Mouse (Mus musculus) liver, embryonic 16.5 days (tissue): ENCODE measurements around the gene Ap5m1. TPM values are rescaled to one million over a fixed set of nuclear protein-coding genes. Genes with fewer than 3 reads are reported as not detected.

Source experiments
- polyA plus RNA-seq: library from polyadenylated mRNA; unstranded; fragments of >200 nt; fragmentation: Nextera tagmentation; extraction: Ambion mirVana; gene quantifications from 2 replicates; pipeline ENCODE4 v1.2.1, GENCODE M21; 2015

The Ap5m1 gene
- polyA plus RNA-seq, 1 experiment from 2014 or later: 9.6 TPM

Other genes with a start within 250 kb of the Ap5m1 start
- gene Exoc5, start 556 bp downstream of the Ap5m1 start, polyA plus RNA-seq: 16.9 and 17.6 TPM in 2 replicates
- gene Naa30, start 106.1 kb downstream of the Ap5m1 start, polyA plus RNA-seq: 2.9 TPM in 2 replicates
- gene ccdc198, start 179.4 kb downstream of the Ap5m1 start, polyA plus RNA-seq: 0.91 and 1.2 TPM in 2 replicates